Mouse (Mus musculus): ENCODE measurements at regions not wholly inside any gene's neighbourhood (a gene's known extent, or its start where the extent isn't known, plus 50 kb on each side); places are given as distances from the start of the nearest gene placed in this dataset.

DNA sequence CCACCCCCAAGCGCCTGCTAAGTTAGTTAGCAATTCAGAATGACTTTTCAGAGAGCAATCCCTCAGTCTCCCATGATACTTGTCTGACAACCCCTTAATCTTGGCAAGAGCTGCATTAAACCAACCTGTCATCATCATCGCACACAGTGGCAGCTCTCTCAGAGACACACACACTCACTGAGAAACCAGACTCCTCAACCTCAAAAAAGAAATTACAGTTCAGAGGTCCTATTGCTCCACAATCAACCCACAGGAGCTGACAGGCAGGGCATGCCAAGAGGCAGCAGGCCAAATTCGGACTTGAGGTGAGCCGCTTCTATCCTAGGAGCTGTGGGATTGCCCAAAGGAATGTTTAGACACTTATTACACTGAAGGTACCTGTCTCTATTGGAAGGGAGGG, 343.3 kb upstream of the Clint1 start:
- H3K4me1 ChIP-seq (replicated peaks; ENCODE audit: control insufficient read depth, insufficient read depth, low read length): no peaks in the 10 kb centered on the region
- no peak overlapping the region for H3K9ac ChIP-seq (ENCODE audit: low read depth, low read length)

DNA sequence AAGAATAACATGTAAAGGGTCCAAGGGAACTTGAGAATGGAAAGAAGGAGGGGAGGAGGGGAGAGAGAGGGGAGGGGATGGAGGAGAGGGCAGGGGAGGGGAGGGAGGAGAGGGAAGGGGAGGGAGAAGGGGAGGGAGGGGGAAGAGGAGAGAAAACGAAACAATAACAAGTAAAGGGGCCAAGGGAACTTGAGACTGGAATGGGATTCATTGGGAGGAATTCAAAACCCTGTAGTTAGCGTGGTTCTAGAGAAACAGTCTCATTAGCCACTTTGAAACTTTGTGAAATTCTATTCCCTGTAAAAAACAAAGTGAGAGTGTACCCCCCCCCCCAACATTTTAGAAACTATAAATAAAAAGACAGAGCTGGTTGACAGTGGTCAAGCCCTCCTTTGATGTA, 342.6 kb upstream of the Clint1 start:
- Histone ChIP-seq H3K4me2 (replicated peaks; ENCODE audit: low read depth, low read length) (no peak overlapping the region), H3K9me3 (ENCODE audit: control insufficient read depth, low read length) (no peaks in the 10 kb centered on the region), H3K4me1 (replicated peaks; ENCODE audit: control insufficient read depth, insufficient read depth, low read length) (no peaks in the 10 kb centered on the region), H3K27ac (ENCODE audit: low read depth, low read length) (no peak overlapping the region), H3K36me3 (ENCODE audit: control insufficient read depth, insufficient read depth, low read length) (no peaks in the 10 kb centered on the region), H3K9ac (ENCODE audit: low read depth, low read length) (no peak overlapping the region), H3K27me3 (ENCODE audit: control insufficient read depth, insufficient read depth, low read length) (no peaks in the 10 kb centered on the region), H3K4me3 (ENCODE audit: low read depth, low read length) (no peak overlapping the region)
- DNase-seq (ENCODE audit: low spot score) (no peak), ATAC-seq (ENCODE audit: low FRiP score) (no peak)
- WGBS: 50% methylated on average over 2 of the region's 2 CpGs

More for the DNA sequence above, 343.3 kb upstream of the Clint1 start:
- ATAC-seq (ENCODE audit: low FRiP score) (no peak), DNase-seq (ENCODE audit: low spot score) (no peak)
- Histone ChIP-seq H3K4me3 (ENCODE audit: low read depth, low read length) (no peak overlapping the region), H3K9me3 (ENCODE audit: control insufficient read depth, low read length) (no peaks in the 10 kb centered on the region), H3K27ac (ENCODE audit: low read depth, low read length) (no peak overlapping the region), H3K36me3 (ENCODE audit: control insufficient read depth, insufficient read depth, low read length) (no peaks in the 10 kb centered on the region), H3K4me2 (replicated peaks; ENCODE audit: low read depth, low read length) (no peak overlapping the region), H3K27me3 (ENCODE audit: control insufficient read depth, insufficient read depth, low read length) (no peaks in the 10 kb centered on the region)
- WGBS: 59% methylated on average over 4 of the region's 4 CpGs

DNA sequence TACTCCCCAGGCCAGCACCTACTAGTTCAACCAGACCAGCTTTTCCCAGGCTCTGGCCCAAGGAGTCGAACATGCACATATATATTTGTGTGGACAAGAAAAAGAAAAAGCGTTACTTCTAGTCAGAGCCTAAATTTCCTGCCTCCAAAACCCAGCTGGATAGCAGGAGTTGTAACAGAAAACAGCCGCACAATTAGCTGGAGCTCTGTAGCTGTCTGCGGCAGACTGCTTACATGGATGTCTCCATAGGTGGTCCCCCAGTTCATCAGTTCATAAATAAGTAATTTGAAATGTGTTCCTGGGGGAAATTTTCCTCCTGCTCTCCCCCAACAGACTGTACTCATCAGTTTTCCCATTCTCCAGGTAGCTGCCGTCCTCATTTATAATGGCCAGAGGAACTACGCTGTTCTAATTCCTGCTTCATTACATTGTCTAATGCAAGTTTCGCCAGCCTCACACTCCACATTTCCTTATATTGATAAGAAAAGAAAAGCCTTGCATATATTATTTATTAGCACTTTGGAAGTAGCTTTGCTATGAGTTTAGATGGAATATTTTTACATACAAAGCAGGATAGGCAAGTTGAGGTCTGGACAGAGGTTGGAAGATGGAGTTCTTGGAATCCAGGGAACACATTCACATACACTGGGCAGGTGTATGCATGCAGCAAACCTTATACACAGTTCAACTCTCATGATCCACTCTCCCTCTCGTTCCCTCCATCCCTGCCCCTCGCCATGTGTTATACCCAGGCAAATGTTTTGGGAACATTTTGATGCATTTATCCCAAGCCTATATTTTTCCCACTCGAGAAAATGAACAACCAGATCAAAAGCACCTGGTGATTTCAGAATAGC, 337.2 kb upstream of the Clint1 start:
- H3K9me3 ChIP-seq (ENCODE audit: control insufficient read depth, low read length): no peaks in the 10 kb centered on the region
- H3K4me2 ChIP-seq (replicated peaks; ENCODE audit: low read depth, low read length): no peak overlapping the region
- no peak overlapping the region for H3K9ac ChIP-seq (ENCODE audit: low read depth, low read length)
- no peaks in the 10 kb centered on the region for H3K36me3 ChIP-seq (ENCODE audit: control insufficient read depth, insufficient read depth, low read length)
- H3K4me3 ChIP-seq (ENCODE audit: low read depth, low read length): no peak overlapping the region
- ATAC-seq (ENCODE audit: low FRiP score): no peak
- WGBS: 70% methylated on average over 10 of the region's 10 CpGs
- no peaks in the 10 kb centered on the region for H3K4me1 ChIP-seq (replicated peaks; ENCODE audit: control insufficient read depth, insufficient read depth, low read length)
- peak overlapping the region; percentile 13; the same call in 1 of the 2 replicates for H3K27ac ChIP-seq (ENCODE audit: low read depth, low read length)
- DNase-seq (ENCODE audit: low spot score): no peak
- H3K27me3 ChIP-seq (ENCODE audit: control insufficient read depth, insufficient read depth, low read length): no peaks in the 10 kb centered on the region

DNA sequence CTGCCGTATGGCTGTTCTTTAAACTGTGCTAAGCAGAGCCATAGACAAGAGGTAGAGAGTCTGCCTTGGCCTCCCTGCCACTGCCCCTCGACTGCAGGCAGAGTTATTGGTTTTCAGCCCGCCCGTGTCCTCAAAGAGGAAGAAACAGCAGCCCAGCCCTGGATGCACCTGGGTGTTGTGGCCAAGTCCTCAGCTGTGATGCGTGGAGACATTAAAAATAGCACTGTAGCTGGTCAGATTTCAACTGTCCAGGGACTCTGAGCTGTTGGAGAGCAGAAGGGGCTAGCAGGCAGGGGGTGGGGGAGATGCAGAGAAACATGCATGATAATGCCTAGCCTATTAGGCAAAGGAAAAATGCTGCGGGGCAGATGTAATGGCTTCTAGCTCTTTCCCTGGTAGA, 327.1 kb upstream of the Clint1 start:
- Histone ChIP-seq H3K27me3 (ENCODE audit: control insufficient read depth, insufficient read depth, low read length) (no peaks in the 10 kb centered on the region), H3K9ac (ENCODE audit: low read depth, low read length) (no peak overlapping the region), H3K4me3 (ENCODE audit: low read depth, low read length) (no peak overlapping the region), H3K27ac (ENCODE audit: low read depth, low read length) (0 out of 2 replicates have a peak overlapping the region, but pooled peaks have one; percentile 0), H3K4me2 (replicated peaks; ENCODE audit: low read depth, low read length) (no peak overlapping the region), H3K36me3 (ENCODE audit: control insufficient read depth, insufficient read depth, low read length) (no peaks in the 10 kb centered on the region), H3K9me3 (ENCODE audit: control insufficient read depth, low read length) (no peaks in the 10 kb centered on the region), H3K4me1 (replicated peaks; ENCODE audit: control insufficient read depth, insufficient read depth, low read length) (no peaks in the 10 kb centered on the region)
- ATAC-seq (ENCODE audit: low FRiP score): peak; percentile 27; the same call in 1 of the 2 replicates
- peak; percentile 22 for DNase-seq (ENCODE audit: low spot score)
- WGBS: 63% methylated on average over 6 of the region's 6 CpGs

DNA sequence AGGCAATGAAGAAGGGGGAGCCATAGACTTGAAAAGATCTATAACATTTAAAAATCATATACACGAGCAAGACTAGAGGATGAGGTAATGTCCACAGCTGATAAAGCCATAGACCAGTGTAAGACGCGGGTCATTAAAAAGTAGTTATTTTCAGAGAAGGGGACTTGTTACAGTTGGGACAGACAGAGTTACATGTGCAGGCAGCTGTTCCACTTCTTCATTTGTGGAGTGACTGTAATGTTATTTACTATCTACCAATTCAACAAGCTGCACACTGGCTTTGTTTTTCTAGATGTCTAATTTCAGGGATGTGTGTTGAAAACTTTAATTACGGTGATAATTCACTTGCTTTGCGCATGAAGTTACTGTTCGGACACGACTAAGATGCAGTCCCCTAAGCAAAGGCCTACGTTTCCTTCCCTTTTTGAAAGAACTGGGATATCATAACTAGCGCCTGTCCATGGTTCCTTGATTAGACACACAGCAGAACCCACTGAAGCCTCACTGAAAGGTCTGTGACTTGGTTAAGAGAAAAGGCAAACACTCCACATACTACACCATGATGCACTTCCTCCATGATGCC, 320.7 kb upstream of the Clint1 start:
- DNase-seq (ENCODE audit: low spot score): no peak
- no peaks in the 10 kb centered on the region for H3K36me3 ChIP-seq (ENCODE audit: control insufficient read depth, insufficient read depth, low read length)
- H3K27me3 ChIP-seq (ENCODE audit: control insufficient read depth, insufficient read depth, low read length): no peaks in the 10 kb centered on the region
- H3K9me3 ChIP-seq (ENCODE audit: control insufficient read depth, low read length): no peaks in the 10 kb centered on the region
- WGBS: 92% methylated on average over 9 of the region's 9 CpGs
- ATAC-seq (ENCODE audit: low FRiP score): no peak
- no peaks in the 10 kb centered on the region for H3K4me1 ChIP-seq (replicated peaks; ENCODE audit: control insufficient read depth, insufficient read depth, low read length)
- H3K4me2 ChIP-seq (replicated peaks; ENCODE audit: low read depth, low read length): no peak overlapping the region
- no peak overlapping the region for H3K27ac ChIP-seq (ENCODE audit: low read depth, low read length)
- no peak overlapping the region for H3K4me3 ChIP-seq (ENCODE audit: low read depth, low read length)
- H3K9ac ChIP-seq (ENCODE audit: low read depth, low read length): no peak overlapping the region

DNA sequence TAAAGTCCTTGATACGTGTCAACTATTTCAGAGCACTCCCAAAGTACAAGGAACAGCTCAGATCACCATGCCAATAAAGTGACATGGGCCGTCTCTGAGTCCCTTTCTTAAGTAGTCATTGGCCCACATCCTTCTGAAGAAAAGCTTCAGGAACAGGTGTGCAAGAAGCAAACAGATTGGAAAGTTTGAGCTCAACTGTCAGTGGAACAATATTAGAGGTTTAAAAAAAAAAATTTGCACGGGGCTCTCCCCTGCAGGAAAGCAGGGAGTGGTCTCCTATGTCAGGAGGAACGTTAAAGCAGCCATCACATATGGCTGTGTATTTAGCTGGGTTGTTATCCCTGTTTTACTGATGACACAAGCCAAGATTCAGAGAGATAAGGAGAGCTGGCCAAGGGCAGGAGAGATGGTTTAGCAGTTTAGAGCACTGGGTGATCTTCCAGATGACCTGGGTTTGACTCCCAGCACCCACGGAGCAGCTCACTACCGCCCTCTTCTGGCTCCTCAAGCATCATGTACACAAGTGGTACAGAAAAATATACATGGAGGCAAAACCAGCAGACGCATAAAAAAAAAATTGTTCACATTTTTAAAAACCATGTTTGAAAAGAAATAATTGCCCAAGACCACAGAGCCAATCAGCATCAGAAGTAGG, 318.3 kb upstream of the Clint1 start:
- H3K36me3 ChIP-seq (ENCODE audit: control insufficient read depth, insufficient read depth, low read length): no peaks in the 10 kb centered on the region
- no peak overlapping the region for H3K4me2 ChIP-seq (replicated peaks; ENCODE audit: low read depth, low read length)
- no peaks in the 10 kb centered on the region for H3K27me3 ChIP-seq (ENCODE audit: control insufficient read depth, insufficient read depth, low read length)
- no peaks in the 10 kb centered on the region for H3K9me3 ChIP-seq (ENCODE audit: control insufficient read depth, low read length)
- ATAC-seq (ENCODE audit: low FRiP score) (no peak), DNase-seq (ENCODE audit: low spot score) (peak; percentile 40)
- no peaks in the 10 kb centered on the region; the same call in 1 of the 2 replicates for H3K4me1 ChIP-seq (replicated peaks; ENCODE audit: control insufficient read depth, insufficient read depth, low read length)
- H3K4me3 ChIP-seq (ENCODE audit: low read depth, low read length): no peak overlapping the region
- no peak overlapping the region for H3K9ac ChIP-seq (ENCODE audit: low read depth, low read length)
- H3K27ac ChIP-seq (ENCODE audit: low read depth, low read length): no peak overlapping the region
- WGBS: 55% methylated on average over 7 of the region's 7 CpGs

DNA sequence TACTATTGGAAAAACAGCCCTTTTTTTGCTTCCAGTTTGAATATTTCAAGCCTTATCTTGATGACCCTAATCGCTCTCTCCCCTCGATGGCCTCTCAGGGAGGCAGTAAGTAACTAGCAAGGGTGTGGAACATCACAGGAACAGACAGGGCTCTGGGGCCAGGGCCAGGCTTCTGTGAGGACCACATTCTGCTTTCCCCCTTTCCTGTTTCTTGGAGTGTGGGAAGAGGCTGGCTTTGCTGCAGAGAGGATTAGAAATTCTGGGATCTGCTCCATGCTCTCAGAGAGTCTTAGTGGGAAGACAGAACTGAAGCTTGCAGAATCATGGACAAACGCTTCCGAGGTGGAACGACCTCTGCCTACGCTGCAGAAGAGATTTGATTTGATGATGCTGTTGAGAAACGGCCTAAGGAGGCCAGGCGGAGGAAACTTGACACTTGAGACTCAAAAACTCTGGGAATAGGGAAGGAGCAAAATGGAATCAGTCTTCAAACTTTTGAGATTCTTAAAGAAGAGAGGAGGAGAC, 316.3 kb upstream of the Clint1 start:
- Histone ChIP-seq H3K4me3 (ENCODE audit: low read depth, low read length) (no peak overlapping the region), H3K36me3 (ENCODE audit: control insufficient read depth, insufficient read depth, low read length) (no peaks in the 10 kb centered on the region), H3K27ac (ENCODE audit: low read depth, low read length) (no peak overlapping the region), H3K27me3 (ENCODE audit: control insufficient read depth, insufficient read depth, low read length) (no peaks in the 10 kb centered on the region), H3K4me1 (replicated peaks; ENCODE audit: control insufficient read depth, insufficient read depth, low read length) (no peaks in the 10 kb centered on the region; the same call in 1 of the 2 replicates), H3K4me2 (replicated peaks; ENCODE audit: low read depth, low read length) (no peak overlapping the region), H3K9ac (ENCODE audit: low read depth, low read length) (no peak overlapping the region), H3K9me3 (ENCODE audit: control insufficient read depth, low read length) (no peaks in the 10 kb centered on the region)
- ATAC-seq (ENCODE audit: low FRiP score) (no peak), DNase-seq (ENCODE audit: low spot score) (no peak)
- 72% methylated on average over 8 of the region's 8 CpGs for WGBS

DNA sequence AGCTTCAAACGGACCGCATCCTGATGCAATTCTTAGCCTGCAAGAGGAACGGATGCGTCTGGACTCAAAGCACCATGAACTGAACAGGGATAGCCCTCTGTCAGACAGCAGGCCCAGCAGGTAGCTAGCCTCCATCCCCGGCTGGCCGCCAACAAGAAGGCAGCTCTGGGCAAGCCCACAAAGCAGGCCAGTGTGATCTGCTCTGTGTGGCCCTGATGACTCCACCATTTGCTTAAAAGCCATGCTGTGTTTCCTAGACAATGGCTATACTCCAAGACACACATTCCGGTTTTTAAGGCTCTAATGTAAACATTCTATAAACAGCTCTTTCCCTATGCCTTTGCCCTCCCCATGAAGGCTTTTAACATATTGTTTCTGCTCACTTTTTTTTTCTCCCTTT, 313.8 kb upstream of the Clint1 start:
- no peak overlapping the region for H3K27ac ChIP-seq (ENCODE audit: low read depth, low read length)
- no peaks in the 10 kb centered on the region; the same call in 1 of the 2 replicates for H3K4me1 ChIP-seq (replicated peaks; ENCODE audit: control insufficient read depth, insufficient read depth, low read length)
- H3K4me2 ChIP-seq (replicated peaks; ENCODE audit: low read depth, low read length): no peak overlapping the region
- ATAC-seq (ENCODE audit: low FRiP score): peak; percentile 38; the same call in 1 of the 2 replicates
- no peaks in the 10 kb centered on the region for H3K9me3 ChIP-seq (ENCODE audit: control insufficient read depth, low read length)
- H3K36me3 ChIP-seq (ENCODE audit: control insufficient read depth, insufficient read depth, low read length): no peaks in the 10 kb centered on the region
- no peak overlapping the region for H3K4me3 ChIP-seq (ENCODE audit: low read depth, low read length)
- H3K27me3 ChIP-seq (ENCODE audit: control insufficient read depth, insufficient read depth, low read length): no peaks in the 10 kb centered on the region
- H3K9ac ChIP-seq (ENCODE audit: low read depth, low read length): no peak overlapping the region
- WGBS: 46% methylated on average over 7 of the region's 7 CpGs
- DNase-seq (ENCODE audit: low spot score): peak; percentile 19

Data from hindbrain, embryonic 11.5 days (tissue).